8 mouse cellular contexts compared by ENCODE assay signal in the genomic region with DNA sequence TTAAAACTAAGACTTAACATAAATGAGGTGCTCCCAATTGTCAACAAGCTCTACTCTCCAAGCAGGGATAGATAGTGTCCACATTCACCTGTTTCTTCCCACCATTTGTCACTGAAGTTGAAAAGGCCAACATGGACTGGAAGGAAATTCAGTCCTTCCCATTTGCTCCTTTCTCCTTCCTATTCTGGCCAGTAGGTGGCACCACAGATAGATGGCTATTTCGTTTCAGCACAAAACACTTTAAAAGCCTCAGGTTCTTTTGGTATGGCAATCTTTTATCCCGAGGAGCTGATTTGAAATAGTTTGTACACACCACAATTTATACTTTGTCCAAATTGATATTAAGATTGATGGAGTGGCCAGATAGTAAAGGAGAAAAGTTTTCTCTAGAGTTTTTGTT. TPM values are rescaled to one million over a fixed set of nuclear protein-coding genes. Genes with fewer than 3 reads are reported as not detected.
DNase-seq lines count a peak whose midpoint lies in the region; ATAC-seq and TF ChIP-seq lines count a peak whose summit lies in the region.

No protein-coding gene starts in this region.

- TF ChIP-seq EP300 in stomach, postnatal 0 days (optimal IDR thresholded peaks at IDR 0.05): no peak

- no peak overlapping the region for H3K4me3 ChIP-seq in forebrain, embryonic 14.5 days (ENCODE audit: low read depth, low read length)
- no peak overlapping the region for H3K4me3 ChIP-seq in forebrain, embryonic 15.5 days
- no peak overlapping the region for H3K4me3 ChIP-seq in midbrain, embryonic 14.5 days (replicated peaks; ENCODE audit: low read depth, low read length)
- H3K4me3 ChIP-seq in midbrain, embryonic 16.5 days (ENCODE audit: low read depth, low read length): no peak overlapping the region
- no peak overlapping the region for H3K4me3 ChIP-seq in limb, embryonic 10.5 days
- H3K4me3 ChIP-seq in stomach, postnatal 0 days (ENCODE audit: low read depth, low read length): no peak overlapping the region

- DNase-seq in forebrain, embryonic 14.5 days (ENCODE audit: low spot score): peak; percentile 53
- DNase-seq in midbrain, embryonic 14.5 days: peak; percentile 63
- DNase-seq in adrenal gland, postnatal 36 days: peak; percentile 28 to 61
- peak; percentile 29 for DNase-seq in limb, embryonic 10.5 days (ENCODE audit: low spot score)
- peak; percentile 18 for DNase-seq in stomach, postnatal 0 days (ENCODE audit: low spot score)

- TF ChIP-seq CTCF in stomach, postnatal 0 days (IDR thresholded peaks at IDR 0.05; ENCODE audit: low read depth): peak; percentile 87

- H3K9me3 ChIP-seq in forebrain, embryonic 14.5 days (replicated peaks; ENCODE audit: control insufficient read depth, low read length): no peaks in the 10 kb centered on the region
- H3K9me3 ChIP-seq in forebrain, embryonic 15.5 days: no peaks in the 10 kb centered on the region
- H3K9me3 ChIP-seq in midbrain, embryonic 14.5 days (ENCODE audit: control insufficient read depth, low read length): no peaks in the 10 kb centered on the region
- no peaks in the 10 kb centered on the region for H3K9me3 ChIP-seq in midbrain, embryonic 16.5 days (replicated peaks; ENCODE audit: control insufficient read depth, low read length, poor library complexity, severe bottlenecking)
- no peaks in the 10 kb centered on the region for H3K9me3 ChIP-seq in limb, embryonic 10.5 days (replicated peaks)
- H3K9me3 ChIP-seq in stomach, postnatal 0 days (ENCODE audit: control insufficient read depth, low read length): no peaks in the 10 kb centered on the region

- no peak overlapping the region for H3K4me2 ChIP-seq in forebrain, embryonic 14.5 days (ENCODE audit: low read length)
- H3K4me2 ChIP-seq in forebrain, embryonic 15.5 days (replicated peaks): no peak overlapping the region
- no peak overlapping the region for H3K4me2 ChIP-seq in midbrain, embryonic 14.5 days (ENCODE audit: low read length)
- H3K4me2 ChIP-seq in midbrain, embryonic 16.5 days (ENCODE audit: low read length): no peak overlapping the region
- no peak overlapping the region for H3K4me2 ChIP-seq in stomach, postnatal 0 days (replicated peaks; ENCODE audit: low read depth)

- H3K4me1 ChIP-seq in forebrain, embryonic 14.5 days (ENCODE audit: control insufficient read depth, insufficient read depth, low read length): no peaks in the 10 kb centered on the region
- no peaks in the 10 kb centered on the region for H3K4me1 ChIP-seq in forebrain, embryonic 15.5 days
- H3K4me1 ChIP-seq in midbrain, embryonic 14.5 days (ENCODE audit: control insufficient read depth, insufficient read depth, low read length): no peaks in the 10 kb centered on the region
- H3K4me1 ChIP-seq in midbrain, embryonic 16.5 days (ENCODE audit: control insufficient read depth, insufficient read depth, low read length): no peaks in the 10 kb centered on the region
- H3K4me1 ChIP-seq in limb, embryonic 10.5 days: no peaks in the 10 kb centered on the region
- H3K4me1 ChIP-seq in stomach, postnatal 0 days (replicated peaks; ENCODE audit: control insufficient read depth, insufficient read depth): no peaks in the 10 kb centered on the region

- no peak overlapping the region for H3K9ac ChIP-seq in forebrain, embryonic 14.5 days (ENCODE audit: low read length)
- no peak overlapping the region for H3K9ac ChIP-seq in forebrain, embryonic 15.5 days (replicated peaks)
- H3K9ac ChIP-seq in midbrain, embryonic 14.5 days (replicated peaks; ENCODE audit: low read length): no peak overlapping the region
- no peak overlapping the region for H3K9ac ChIP-seq in midbrain, embryonic 16.5 days (ENCODE audit: low read depth, low read length)
- H3K9ac ChIP-seq in stomach, postnatal 0 days (ENCODE audit: low read length): no peak overlapping the region

- no peaks in the 10 kb centered on the region for H3K36me3 ChIP-seq in forebrain, embryonic 14.5 days (ENCODE audit: control insufficient read depth, insufficient read depth, low read length)
- no peaks in the 10 kb centered on the region for H3K36me3 ChIP-seq in forebrain, embryonic 15.5 days
- no peaks in the 10 kb centered on the region for H3K36me3 ChIP-seq in midbrain, embryonic 14.5 days (ENCODE audit: control insufficient read depth, insufficient read depth, low read length)
- no peaks in the 10 kb centered on the region for H3K36me3 ChIP-seq in midbrain, embryonic 16.5 days (ENCODE audit: control insufficient read depth, insufficient read depth, low read length)
- H3K36me3 ChIP-seq in limb, embryonic 10.5 days: no peaks in the 10 kb centered on the region
- no peaks in the 10 kb centered on the region for H3K36me3 ChIP-seq in stomach, postnatal 0 days (ENCODE audit: control insufficient read depth, insufficient read depth, low read length)

- no peaks in the 10 kb centered on the region for H3K27me3 ChIP-seq in forebrain, embryonic 14.5 days (replicated peaks; ENCODE audit: control insufficient read depth, insufficient read depth, low read length)
- H3K27me3 ChIP-seq in forebrain, embryonic 15.5 days: no peaks in the 10 kb centered on the region
- no peaks in the 10 kb centered on the region for H3K27me3 ChIP-seq in midbrain, embryonic 14.5 days (ENCODE audit: control insufficient read depth, insufficient read depth, low read length)
- H3K27me3 ChIP-seq in midbrain, embryonic 16.5 days (ENCODE audit: control insufficient read depth, insufficient read depth, low read depth, low read length): no peaks in the 10 kb centered on the region
- H3K27me3 ChIP-seq in limb, embryonic 10.5 days (ENCODE audit: low read depth, poor library complexity, severe bottlenecking): peaks cover 55% of the 10 kb centered on the region
- H3K27me3 ChIP-seq in stomach, postnatal 0 days (ENCODE audit: control insufficient read depth, insufficient read depth, low read length): no peaks in the 10 kb centered on the region

- 28% methylated on average over 2 of the region's 2 CpGs for WGBS in forebrain, embryonic 14.5 days
- WGBS in forebrain, embryonic 15.5 days: 16% methylated on average over 2 of the region's 2 CpGs
- 38% methylated on average over 2 of the region's 2 CpGs for WGBS in midbrain, embryonic 14.5 days
- WGBS in midbrain, embryonic 16.5 days: 15% methylated on average over 2 of the region's 2 CpGs
- WGBS in limb, embryonic 10.5 days: 25% methylated on average over 2 of the region's 2 CpGs
- 12% methylated on average over 2 of the region's 2 CpGs for WGBS in stomach, postnatal 0 days

- no peak for ATAC-seq in forebrain, embryonic 14.5 days
- ATAC-seq in forebrain, embryonic 15.5 days (replicated peaks): no peak
- no peak for ATAC-seq in midbrain, embryonic 14.5 days (ENCODE audit: low FRiP score, low TSS enrichment)
- no peak for ATAC-seq in midbrain, embryonic 16.5 days
- 0 out of 2 replicates have a peak, but pooled peaks have one; percentile 50 for ATAC-seq in frontal cortex, adult (ENCODE audit: low TSS enrichment)
- no peak for ATAC-seq in stomach, postnatal 0 days (ENCODE audit: low FRiP score, low TSS enrichment)

- H3K27ac ChIP-seq in forebrain, embryonic 14.5 days (ENCODE audit: low read depth, low read length): no peak overlapping the region
- no peak overlapping the region for H3K27ac ChIP-seq in forebrain, embryonic 15.5 days (replicated peaks)
- H3K27ac ChIP-seq in midbrain, embryonic 14.5 days (replicated peaks; ENCODE audit: low read depth, low read length): no peak overlapping the region
- no peak overlapping the region for H3K27ac ChIP-seq in midbrain, embryonic 16.5 days (ENCODE audit: low read length)
- no peak overlapping the region for H3K27ac ChIP-seq in limb, embryonic 10.5 days
- no peak overlapping the region for H3K27ac ChIP-seq in stomach, postnatal 0 days (replicated peaks)

RNA-seq across cellular contexts. Expression of gene Nexmif, which starts 21.7 kb away (rescaled TPM):
- 9.7 and 13.6 TPM in 2 replicates for polyA plus RNA-seq in forebrain, embryonic 14.5 days (2014; fragmentation: Nextera tagmentation; extraction: Ambion mirVana)
- 17.0 and 17.8 TPM in 2 replicates for polyA plus RNA-seq in forebrain, embryonic 15.5 days (2015; fragmentation: Nextera tagmentation; extraction: Ambion mirVana)
- polyA plus RNA-seq in midbrain, embryonic 14.5 days (2014; fragmentation: Nextera tagmentation; extraction: Ambion mirVana): 19.1 and 22.0 TPM in 2 replicates
- 19.2 and 21.9 TPM in 2 replicates for polyA plus RNA-seq in midbrain, embryonic 16.5 days (2015; fragmentation: Nextera tagmentation; extraction: Ambion mirVana)
- total RNA-seq in adrenal gland, postnatal 36 days (2021): 10 to 100 TPM; 13.5 to 14.4 TPM
- 0.40 and 0.83 TPM in 2 replicates for polyA plus RNA-seq in limb, embryonic 10.5 days (2016; fragmentation: Nextera tagmentation; extraction: Ambion mirVana)
- polyA plus RNA-seq in stomach, postnatal 0 days (2015; fragmentation: Nextera tagmentation; extraction: Ambion mirVana): 0.33 and 0.44 TPM in 2 replicates
